Mouse (Mus musculus): ENCODE measurements around the gene Chd9.

Chd9 gene

GRCm38 (mm10) chr8:90978720-90979119 lies 150.6 kb downstream of the Chd9 start:
- no peak for DNase-seq

DNA sequence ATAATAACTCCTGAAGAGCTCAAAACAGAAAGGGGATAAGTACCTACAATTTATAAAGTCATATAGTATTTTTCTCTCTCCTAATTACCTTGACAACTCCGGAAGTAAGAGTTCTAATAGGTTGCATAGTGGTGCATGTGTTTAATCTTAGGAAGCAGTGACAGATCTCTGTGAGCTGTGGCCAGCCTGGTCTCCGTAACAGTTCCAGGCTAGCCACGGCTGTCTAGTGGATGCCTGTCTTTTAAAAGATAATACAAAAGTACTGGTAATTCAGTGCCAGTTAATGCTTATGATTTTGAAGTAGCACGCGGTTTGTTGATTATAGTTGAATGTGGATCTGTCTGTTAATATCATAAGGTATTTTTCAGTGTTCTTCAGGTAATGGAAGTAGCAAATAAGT lies 151.1 kb downstream of the Chd9 start:
- no peak for DNase-seq

GRCm38 (mm10) chr8:90982087-90982486 lies 153.9 kb downstream of the Chd9 start:
- DNase-seq: no peak

GRCm38 (mm10) chr8:91019726-91020125 lies 191.6 kb downstream of the Chd9 start:
- DNase-seq: peak; percentile 76

GRCm38 (mm10) chr8:91034417-91034816 lies 206.3 kb downstream of the Chd9 start:
- DNase-seq: no peak

- DNase-seq: no peak
Observed at GRCm38 (mm10) chr8:91036905-91037304, 208.8 kb downstream of the Chd9 start.

- DNase-seq: no peak
Observed at GRCm38 (mm10) chr8:91038637-91039036, 210.5 kb downstream of the Chd9 start.

- no peak for DNase-seq
Observed at GRCm38 (mm10) chr8:91046370-91046769, 218.2 kb downstream of the Chd9 start.

DNA sequence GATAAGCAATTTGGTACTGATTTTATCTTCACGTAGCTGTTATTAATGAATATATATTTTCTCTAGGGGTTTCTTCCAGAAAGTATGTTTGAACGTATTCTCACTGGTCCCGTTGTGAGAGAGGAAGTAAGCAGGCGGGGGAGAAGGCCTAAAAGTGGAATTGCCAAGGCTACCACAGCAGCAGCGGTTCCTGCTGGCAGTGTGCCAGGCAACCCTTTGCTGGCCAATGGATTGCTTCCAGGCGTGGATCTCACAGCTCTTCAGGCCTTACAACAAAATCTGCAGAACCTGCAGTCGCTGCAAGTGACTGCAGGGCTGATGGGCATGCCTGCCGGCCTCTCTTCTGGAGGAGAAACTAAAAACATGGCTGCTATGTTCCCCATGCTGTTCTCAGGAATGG lies 222.9 kb downstream of the Chd9 start:
- peak; percentile 70 for DNase-seq

- DNase-seq: no peak
Observed at GRCm38 (mm10) chr8:91054418-91054817, 226.3 kb downstream of the Chd9 start.

DNA sequence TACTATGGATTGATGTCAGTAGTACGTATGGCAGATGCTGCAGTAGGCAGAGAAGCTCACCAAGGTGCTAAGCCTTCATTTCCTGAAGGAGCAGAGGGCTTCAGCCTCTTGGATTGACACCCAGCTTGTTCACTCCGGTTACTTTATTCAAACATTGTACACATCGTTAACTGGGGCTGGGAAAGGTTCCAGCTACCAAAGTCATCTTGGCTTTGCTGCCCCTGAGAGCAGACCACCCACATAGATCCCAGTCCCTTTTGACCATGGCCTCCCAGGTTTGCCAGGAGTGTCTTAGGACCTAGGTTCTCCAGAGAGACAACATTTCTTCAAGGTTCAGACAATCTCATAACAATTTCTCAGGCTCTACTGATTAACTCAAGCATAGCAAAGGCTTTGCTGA lies 228.7 kb downstream of the Chd9 start:
- DNase-seq: no peak

- no peak for DNase-seq
Observed at GRCm38 (mm10) chr8:91059086-91059578, 231.0 kb downstream of the Chd9 start.

GRCm38 (mm10) chr8:91059884-91060510 lies 231.8 kb downstream of the Chd9 start:
- no peak for DNase-seq

DNA sequence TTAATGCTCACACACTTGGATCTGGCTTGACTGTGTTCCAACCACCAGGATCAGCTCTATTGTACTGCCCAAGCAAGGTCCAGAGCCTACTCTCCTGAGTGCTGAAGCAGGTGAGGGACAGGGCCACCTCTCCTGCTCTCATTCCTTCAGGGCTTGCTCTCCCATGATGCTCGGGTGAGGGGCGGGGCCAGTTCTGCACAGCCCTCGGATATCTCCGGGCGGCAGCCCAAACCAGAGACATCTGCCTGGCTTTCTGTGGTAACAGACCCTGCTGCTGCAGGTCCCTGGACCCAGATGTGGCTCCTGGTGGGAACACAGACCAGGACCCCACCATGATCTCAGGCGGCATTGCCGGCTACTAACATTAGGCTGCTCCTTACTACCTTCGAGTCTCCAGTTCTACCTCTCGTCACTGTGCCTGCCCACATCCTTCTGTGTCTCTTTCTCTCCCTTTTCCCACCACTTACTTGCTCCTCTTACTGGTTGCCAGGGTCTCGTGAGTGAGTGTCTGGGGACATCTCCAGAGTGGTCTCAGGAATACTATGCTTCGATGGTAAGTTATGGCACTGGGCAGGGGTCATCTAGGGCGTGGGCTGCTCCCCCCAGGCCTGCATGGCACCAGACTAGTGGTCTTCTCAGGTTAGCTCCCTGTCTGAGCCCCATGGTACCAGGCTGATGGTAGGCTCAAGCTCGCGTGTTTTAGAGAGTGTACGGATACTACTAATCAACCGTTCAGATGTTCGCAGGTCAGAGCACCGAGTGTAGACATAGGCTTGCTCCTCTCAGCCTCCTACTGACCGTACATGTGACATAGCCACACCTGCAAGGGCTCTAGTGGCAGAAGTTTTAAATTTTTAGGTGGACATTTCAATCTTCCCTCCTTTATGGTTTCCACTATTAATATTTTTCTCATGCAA lies 232.7 kb downstream of the Chd9 start:
- DNase-seq: no peak

DNA sequence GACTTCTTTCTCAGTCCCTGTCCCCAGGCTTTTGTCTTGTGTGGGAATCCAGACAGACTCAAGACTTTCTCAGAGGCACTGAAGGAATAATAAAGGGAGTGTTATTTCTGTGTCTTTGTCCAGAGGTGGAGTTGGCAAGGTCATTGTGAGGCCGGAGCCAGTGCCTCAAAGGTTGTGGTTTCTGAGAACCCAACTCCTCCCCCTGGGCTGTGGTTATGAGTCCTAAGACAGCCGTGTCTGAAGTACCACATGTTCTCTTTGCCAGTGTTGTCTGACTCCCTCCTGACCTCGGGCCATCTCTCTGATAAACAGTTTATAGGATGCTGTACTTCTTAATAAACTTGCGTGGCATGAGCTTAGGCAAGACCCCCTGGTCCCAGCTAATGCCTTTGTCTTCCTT lies 237.0 kb downstream of the Chd9 start:
- DNase-seq: no peak

DNA sequence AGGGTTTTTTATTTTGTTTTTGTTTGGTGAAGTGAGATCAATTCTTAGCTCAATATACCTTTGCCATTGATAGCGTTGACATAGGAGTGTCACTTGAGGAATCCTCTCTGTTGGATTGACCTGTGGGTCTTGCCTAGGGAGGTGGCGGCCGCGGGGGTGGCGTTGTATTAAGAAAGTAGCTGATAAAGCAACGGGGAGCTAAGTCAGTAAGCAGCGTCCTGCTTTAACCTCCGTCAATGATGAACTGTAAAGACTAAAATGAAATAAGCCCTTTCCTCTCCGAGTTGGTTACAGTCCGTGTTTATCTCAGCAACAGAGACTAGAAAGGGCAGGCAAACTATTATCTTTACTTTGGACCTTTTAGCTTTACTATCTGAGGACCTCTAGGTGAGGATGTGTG lies 241.3 kb downstream of the Chd9 start:
- DNase-seq: peak; percentile 54

DNA sequence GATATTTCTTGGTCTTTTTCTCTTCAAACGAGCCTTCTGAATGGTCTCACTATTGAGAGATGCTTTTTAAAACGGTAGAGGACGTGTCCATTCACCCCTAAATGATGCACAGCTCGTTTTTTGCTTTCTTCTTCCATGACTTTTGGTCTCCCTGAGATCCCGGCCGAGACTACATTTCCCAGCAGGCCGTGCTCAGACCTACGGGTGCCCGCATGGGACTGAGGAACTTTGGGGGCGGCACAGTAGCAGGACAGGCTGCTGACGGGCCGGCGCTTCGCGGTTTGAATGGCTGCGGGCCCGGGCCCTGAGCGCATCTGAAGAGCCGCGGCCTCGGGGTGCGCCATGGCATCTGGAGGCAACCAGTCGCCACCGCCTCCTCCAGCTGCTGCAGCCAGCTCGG lies 241.7 kb downstream of the Chd9 start, which contains the start of gene Rbl2:
Rbl2 (plus strand) TSS at position 224 of the 400 bp plus-strand sequence.
- peak; percentile 94 for DNase-seq

DNA sequence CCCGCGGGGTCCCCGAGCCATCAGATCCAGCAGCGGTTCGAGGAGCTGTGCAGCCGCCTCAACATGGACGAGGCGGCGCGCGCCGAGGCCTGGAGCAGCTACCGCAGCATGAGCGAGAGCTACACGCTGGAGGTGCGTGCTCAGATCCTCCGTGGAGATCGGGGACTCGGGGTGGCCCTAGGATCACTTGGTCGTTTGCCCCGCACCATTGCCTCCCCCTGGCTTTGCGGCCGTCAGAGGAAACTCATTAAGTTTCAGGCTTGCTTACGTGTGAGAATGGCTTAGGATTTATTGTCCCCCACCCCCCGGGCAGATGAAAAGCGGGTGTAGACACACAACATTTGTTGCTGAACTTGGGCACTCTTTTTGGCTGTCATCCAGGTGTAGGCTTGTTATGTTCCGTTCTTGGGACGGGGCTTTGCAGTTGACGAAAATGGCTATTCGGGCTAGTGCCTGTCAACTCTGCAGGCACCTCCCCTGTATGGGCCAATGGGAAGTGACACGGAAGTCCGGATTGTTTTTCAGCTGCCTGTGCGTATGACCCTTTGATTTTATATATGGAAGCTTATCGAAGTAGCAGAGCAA lies 242.2 kb downstream of the Chd9 start:
- peak; percentile 79 for DNase-seq

DNA sequence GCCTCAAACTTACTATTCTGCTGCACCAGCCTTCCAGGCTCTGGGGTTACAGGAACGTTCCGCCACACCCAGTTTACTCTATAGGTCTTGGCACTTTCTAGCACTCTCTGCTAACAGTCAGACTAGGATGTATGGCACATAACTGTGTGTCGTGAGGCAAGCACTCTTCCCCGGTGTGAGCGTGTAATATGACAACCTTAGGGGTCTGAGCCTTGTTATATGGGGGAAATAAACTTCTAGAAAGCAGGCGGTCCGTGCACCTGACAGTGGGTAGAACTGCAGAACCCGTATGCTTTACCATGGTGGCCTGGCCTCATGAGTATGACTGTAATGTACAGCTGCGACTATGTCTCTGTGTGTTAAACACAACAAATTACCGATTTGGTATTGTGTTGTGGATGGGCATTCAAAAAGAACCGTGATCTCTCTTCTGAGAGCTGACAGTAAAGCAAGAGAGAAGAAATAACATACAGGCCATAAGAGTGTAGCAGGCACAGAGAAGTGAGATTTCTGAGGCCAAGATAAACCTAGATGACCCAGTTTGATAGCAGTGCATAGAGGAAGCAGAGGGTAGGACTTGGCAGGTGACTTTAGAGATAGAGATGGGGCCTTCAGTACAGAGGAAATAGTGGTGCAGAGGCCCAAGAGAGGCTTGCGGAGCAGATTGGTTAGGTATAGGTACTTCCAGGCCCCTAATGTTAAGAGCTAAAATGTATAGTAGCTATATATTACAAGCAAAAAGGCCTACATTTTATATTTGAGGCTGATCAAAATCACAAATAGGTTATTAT lies 249.1 kb downstream of the Chd9 start:
- no peak for DNase-seq

DNA sequence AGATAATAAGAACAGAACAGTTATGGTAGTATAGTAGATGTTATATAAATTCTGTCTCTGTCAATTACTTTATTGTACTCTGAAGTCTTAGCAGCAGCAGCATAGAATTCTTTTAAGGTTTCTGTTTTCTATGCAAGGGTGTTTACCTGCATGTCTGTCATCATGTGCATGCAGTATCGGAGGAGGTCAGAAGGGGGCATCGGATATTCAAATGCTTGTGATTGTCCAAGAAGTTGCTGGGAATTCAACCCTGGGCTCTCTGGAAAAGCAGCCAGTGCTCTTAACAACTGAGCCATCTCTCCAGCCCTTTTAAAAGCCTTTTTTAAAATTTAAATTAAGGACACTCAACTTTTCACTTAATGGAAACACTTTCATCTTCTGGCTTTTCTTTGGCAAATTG lies 251.5 kb downstream of the Chd9 start:
- no peak for DNase-seq

DNA sequence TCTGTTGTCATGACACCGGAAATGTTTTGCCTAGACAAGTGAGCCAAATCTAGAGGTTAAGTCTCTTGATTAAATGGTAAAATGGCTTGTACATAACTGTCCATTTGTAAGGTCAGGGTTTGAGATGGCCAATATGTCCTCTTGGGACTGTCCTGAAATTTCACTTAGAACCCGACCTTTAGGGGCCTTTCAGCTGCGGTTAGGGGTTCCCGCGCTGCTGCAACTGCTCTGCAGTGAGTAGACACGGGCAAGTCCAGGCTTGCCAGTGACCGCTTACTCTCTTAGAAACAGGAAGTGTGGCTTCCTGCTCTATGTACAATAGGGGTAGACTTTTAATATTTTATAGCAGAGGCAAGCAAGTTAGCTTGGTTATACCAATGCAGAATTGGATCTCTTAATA lies 253.8 kb downstream of the Chd9 start:
- no peak for DNase-seq

GRCm38 (mm10) chr8:91082428-91082827 lies 254.3 kb downstream of the Chd9 start:
- DNase-seq: no peak

GRCm38 (mm10) chr8:91088452-91088851 lies 260.3 kb downstream of the Chd9 start:
- DNase-seq: no peak

Measured in cerebellum, adult 9-10 months (tissue).